ENCODE assay signal across 22 mouse cellular contexts in genomic region chr5:92508853-92509252, GRCm38 (mm10). TPM values are rescaled to one million over a fixed set of nuclear protein-coding genes. Genes with fewer than 3 reads are reported as not detected.
DNase-seq lines count a peak whose midpoint lies in the region; ATAC-seq lines count a peak whose summit lies in the region.
"Had no signal": no experiment of that assay in that cellular context is flagged by ENCODE, and none has a peak within 500 bp of the region (broad histone marks: within the 10 kb centered on the region; RNA-seq: fewer than 3 reads in every experiment).

No protein-coding gene starts in this region.

- ATAC-seq in megakaryocyte, adult 5-6 weeks (ENCODE audit: poor library complexity, severe bottlenecking) = peak; percentile 36
- ATAC-seq: forebrain, postnatal 0 days; intestine, embryonic 15.5 days had no signal

- DNase-seq in lung, postnatal 36 days = peak; percentile 60
- no peak for DNase-seq in lung, postnatal 10 days
- DNase-seq in MEL-GATA-1-ER (ENCODE audit: extremely low read depth, low read depth) = peak; percentile 62
- no peak for DNase-seq in frontal cortex, postnatal 14 days (ENCODE audit: low spot score in 2 of 2)
- no peak for DNase-seq in frontal cortex, adult 2 months (ENCODE audit: extremely low spot score in 1 of 2, low spot score in 1 of 2)
- DNase-seq in layer of hippocampus, adult 18-20 months (ENCODE audit: low spot score in 2 of 2) = no peak
- DNase-seq: adrenal gland, postnatal 25 days; cerebellum, adult 18-20 months; cerebellum, postnatal 25 days; forebrain, postnatal 0 days; gastrocnemius, adult 2 months; heart, postnatal 14 days; kidney, adult 9 months; lung, postnatal 14 days; right cerebral cortex, postnatal 14 days; thymus, postnatal 14 days had no signal

RNA-seq across cellular contexts. Expression of gene Scarb2, which starts 2.2 kb away (rescaled TPM):
- total RNA-seq in megakaryocyte, adult 5-6 weeks (2015) = 52.0 and 52.9 TPM in 2 replicates
- 79.9 and 82.0 TPM in 2 replicates for total RNA-seq in megakaryocyte, adult 5-6 weeks (2017)
- 67.6 TPM in 2 replicates for polyA plus RNA-seq in frontal cortex, adult 2 months (2012; rRNA removed)
- total RNA-seq in layer of hippocampus, adult 18-20 months (2021) = 10 to 100 TPM; 92.7 to 93.2 TPM

RNA-seq across cellular contexts. Expression of gene Fam47e, which starts 46.0 kb away (rescaled TPM):
- not detected in 2 replicates for total RNA-seq in megakaryocyte, adult 5-6 weeks (2015)
- not detected in 2 replicates for total RNA-seq in megakaryocyte, adult 5-6 weeks (2017)
- 0.21 and 0.26 TPM in 2 replicates for polyA plus RNA-seq in frontal cortex, adult 2 months (2012; rRNA removed)
- 1 to 10 TPM in 1 of 2 experiments, under 1 TPM in 1; 0.48 to 1.1 TPM for total RNA-seq in layer of hippocampus, adult 18-20 months (2021)
- total RNA-seq: adrenal gland, postnatal 25 days; gastrocnemius, adult 2 months; heart, postnatal 14 days had no signal
- polyA plus RNA-seq: C2C12; heart, embryonic 11.5 days; intestine, embryonic 15.5 days; large intestine, adult 2 months; midbrain, embryonic 12.5 days had no signal

Comparison
In these comparisons a context has a peak if more than half of its experiments do, and no peak if none do; other contexts are left out.
1. DNase-seq: peak in lung, postnatal 36 days (single experiment) and MEL-GATA-1-ER (single experiment); none in lung, postnatal 10 days (single experiment), frontal cortex, postnatal 14 days (0 of 2), frontal cortex, adult 2 months (0 of 2) and layer of hippocampus, adult 18-20 months (0 of 2).